Mouse (Mus musculus) MEL (cell line): ENCODE data around the gene Dyrk3. TPM values are rescaled to one million over a fixed set of nuclear protein-coding genes. Genes with fewer than 3 reads are reported as not detected.

Source experiments
- DNase-seq: peaks from one replicate; pipeline ENCODE4 v3.0.0; 2011; ENCODE audit warnings: low read depth, low spot score
- H3K27ac ChIP-seq: 2 replicates; pipeline ENCODE4 v1.5.1; 2012; ENCODE audit warnings: low read depth, mild to moderate bottlenecking, control low read depth, low read length, moderate library complexity; ENCODE audit not compliant: control insufficient read depth
- H3K27me3 ChIP-seq, 2 experiments: fragments of 150-350 bp in 1 of 2; sonication (generic) in 1 of 2; 2 replicates each; pipeline ENCODE4 v1.6.1; 2012; ENCODE audit warnings: low read length in 2 of 2, mild to moderate bottlenecking in 2 of 2, improper control_type of control experiment in 1 of 2, moderate library complexity in 1 of 2; ENCODE audit not compliant: insufficient read depth in 2 of 2, control insufficient read depth in 1 of 2
- H3K36me3 ChIP-seq, 2 experiments: 2 replicates each; pipeline ENCODE4 v1.6.1; 2012 to 2014; ENCODE audit warnings: low read length in 2 of 2, improper control_type of control experiment in 1 of 2, inconsistent platforms in 1 of 2, mild to moderate bottlenecking in 1 of 2; ENCODE audit not compliant: insufficient read depth in 2 of 2, control insufficient read depth in 1 of 2
- H3K4me1 ChIP-seq, 2 experiments: fragments of 150-350 bp in 1 of 2; sonication (generic) in 1 of 2; 2 replicates each; pipeline ENCODE4 v1.6.1; 2012; ENCODE audit warnings: low read length in 2 of 2, improper control_type of control experiment in 1 of 2, mild to moderate bottlenecking in 1 of 2; ENCODE audit not compliant: insufficient read depth in 2 of 2, control insufficient read depth in 1 of 2
- H3K4me3 ChIP-seq, 2 experiments: fragments of 150-350 bp in 1 of 2; sonication (generic) in 1 of 2; 2 replicates each; pipeline ENCODE4 v1.5.1; 2012; ENCODE audit warnings: low read depth in 2 of 2, low read length in 2 of 2, mild to moderate bottlenecking in 2 of 2, moderate library complexity in 2 of 2, control low read depth in 1 of 2, improper control_type of control experiment in 1 of 2; ENCODE audit not compliant: control insufficient read depth in 1 of 2, insufficient read depth in 1 of 2
- H3K79me2 ChIP-seq: 2 replicates; pipeline ENCODE4 v1.6.1; 2012; ENCODE audit warnings: mild to moderate bottlenecking, low read length, moderate library complexity; ENCODE audit not compliant: control insufficient read depth, poor library complexity, insufficient read depth
- H3K9ac ChIP-seq: 2 replicates; pipeline ENCODE4 v1.6.1; 2012; ENCODE audit warnings: low read depth, mild to moderate bottlenecking, control low read depth, low read length, moderate library complexity; ENCODE audit not compliant: control insufficient read depth, poor library complexity, severe bottlenecking
- H3K9me3 ChIP-seq: fragments of 150-350 bp; sonication (generic); replicated peaks from 2 replicates; pipeline ENCODE4 v1.6.1; 2012; ENCODE audit warnings: mild to moderate bottlenecking, low read length, improper control_type of control experiment, moderate library complexity; ENCODE audit not compliant: insufficient read depth
- BHLHE40 ChIP-seq: IDR thresholded peaks from 2 replicates; pipeline ENCODE4 v1.6.1; 2012; ENCODE audit warnings: low read depth, mild to moderate bottlenecking, inconsistent platforms, low read length, improper control_type of control experiment, borderline replicate concordance
- CHD2 ChIP-seq: IDR thresholded peaks from 2 replicates; pipeline ENCODE4 v1.6.1; 2011; ENCODE audit warnings: low read length, improper control_type of control experiment
- E2F4 ChIP-seq: IDR thresholded peaks from 2 replicates; pipeline ENCODE4 v1.6.1; 2011; ENCODE audit warnings: low read depth, low read length, improper control_type of control experiment, borderline replicate concordance
- ELF1 ChIP-seq: IDR thresholded peaks from 2 replicates; pipeline ENCODE4 v1.6.1; 2014; ENCODE audit warnings: low read depth, mild to moderate bottlenecking, inconsistent platforms, low read length, improper control_type of control experiment, moderate library complexity
- EP300 ChIP-seq, 2 experiments: IDR thresholded peaks; 2 replicates each; pipeline ENCODE4 v1.6.1; 2011; ENCODE audit warnings: improper control_type of control experiment in 2 of 2, low read length in 2 of 2, low read depth in 1 of 2, mild to moderate bottlenecking in 1 of 2
- ETS1 ChIP-seq: IDR thresholded peaks from 2 replicates; pipeline ENCODE4 v1.6.1; 2012; ENCODE audit warnings: low read depth, mild to moderate bottlenecking, inconsistent platforms, low read length, improper control_type of control experiment, moderate library complexity
- JUND ChIP-seq: IDR thresholded peaks from 2 replicates; pipeline ENCODE4 v1.6.1; 2011; ENCODE audit warnings: low read depth, mild to moderate bottlenecking, improper control_type of control experiment, low read length
- MAFK ChIP-seq: IDR thresholded peaks from 2 replicates; pipeline ENCODE4 v1.6.1; 2011; ENCODE audit warnings: low read depth, mild to moderate bottlenecking, low read length, improper control_type of control experiment, borderline replicate concordance
- MAX ChIP-seq: IDR thresholded peaks from 2 replicates; pipeline ENCODE4 v1.6.1; 2011; ENCODE audit warnings: low read length, improper control_type of control experiment
- MAZ ChIP-seq: IDR thresholded peaks from 2 replicates; pipeline ENCODE4 v1.6.1; 2012; ENCODE audit warnings: low read depth, mild to moderate bottlenecking, inconsistent platforms, low read length, improper control_type of control experiment
- MXI1 ChIP-seq: IDR thresholded peaks from 2 replicates; pipeline ENCODE4 v1.6.1; 2011; ENCODE audit warnings: mild to moderate bottlenecking, low read depth, low read length, improper control_type of control experiment
- MYB ChIP-seq: IDR thresholded peaks from 2 replicates; pipeline ENCODE4 v1.6.1; 2011; ENCODE audit warnings: mild to moderate bottlenecking, low read depth, low read length, improper control_type of control experiment
- NELFE ChIP-seq: IDR thresholded peaks from 2 replicates; pipeline ENCODE4 v1.6.1; 2011; ENCODE audit warnings: low read depth, low read length, improper control_type of control experiment
- POLR2A ChIP-seq, 2 experiments: IDR thresholded peaks; 2 replicates each; pipeline ENCODE4 v1.6.1; 2011 to 2012; ENCODE audit warnings: low read length in 2 of 2, mild to moderate bottlenecking in 2 of 2, control low read depth in 1 of 2, improper control_type of control experiment in 1 of 2, low read depth in 1 of 2, moderate library complexity in 1 of 2; ENCODE audit not compliant: control insufficient read depth in 1 of 2, insufficient read depth in 1 of 2, poor library complexity in 1 of 2
- POLR2AphosphoS5 ChIP-seq: IDR thresholded peaks from 2 replicates; pipeline ENCODE4 v1.6.1; 2012; ENCODE audit warnings: low read depth, borderline replicate concordance, mild to moderate bottlenecking, inconsistent platforms, low read length, moderate library complexity, mixed read lengths
- RAD21 ChIP-seq: IDR thresholded peaks from 2 replicates; pipeline ENCODE4 v1.6.1; 2011; ENCODE audit warnings: mild to moderate bottlenecking, low read depth, low read length, improper control_type of control experiment
- SIN3A ChIP-seq: IDR thresholded peaks from 2 replicates; pipeline ENCODE4 v1.6.1; 2012; ENCODE audit warnings: low read length, improper control_type of control experiment, inconsistent platforms
- TAL1 ChIP-seq: IDR thresholded peaks from 2 replicates; pipeline ENCODE4 v1.6.1; 2012; ENCODE audit warnings: mild to moderate bottlenecking, inconsistent platforms, low read length, moderate library complexity, mixed read lengths
- UBTF ChIP-seq: IDR thresholded peaks from 2 replicates; pipeline ENCODE4 v1.6.1; 2012; ENCODE audit warnings: low read depth, mild to moderate bottlenecking, inconsistent platforms, low read length, improper control_type of control experiment, moderate library complexity, borderline replicate concordance; ENCODE audit not compliant: insufficient read depth
- ZC3H11A ChIP-seq: IDR thresholded peaks from 2 replicates; pipeline ENCODE4 v1.6.1; 2012; ENCODE audit warnings: low read depth, mild to moderate bottlenecking, inconsistent platforms, low read length, improper control_type of control experiment
- ZKSCAN1 ChIP-seq: IDR thresholded peaks from 2 replicates; pipeline ENCODE4 v1.6.1; 2012; ENCODE audit warnings: low read depth, mild to moderate bottlenecking, inconsistent platforms, low read length, improper control_type of control experiment, moderate library complexity
- polyA plus RNA-seq, 2 experiments: library from polyadenylated mRNA; stranded (reverse) in 1 of 2; unstranded in 1 of 2; fragments of >175 nt in 1 of 2; fragments of >200 nt in 1 of 2; gene quantifications; 2 replicates each; pipeline versions ENCODE4 v1.2.1 to v1.2.4; 2012; ENCODE audit warnings: low replicate concordance in 2 of 2, low read depth in 1 of 2; ENCODE audit not compliant: insufficient read length in 2 of 2, insufficient read depth in 1 of 2, missing spikeins in 1 of 2
- total RNA-seq: library from RNA; depleted of rRNA; stranded (reverse); fragments of 300-350 nt; gene quantifications from 2 replicates; pipeline ENCODE4 v1.2.3, GENCODE M21; 2012

Dyrk3 gene
- total and polyA plus RNA-seq, 3 experiments: 8.6 to 11.8 TPM; not detected in 1

GRCm38 (mm10) chr1:131096132-131096695 is 41.9 kb downstream of the Dyrk3 start (continued):
- TF ChIP-seq MAZ: no peak
- no peak for TF ChIP-seq RAD21
- no peak for TF ChIP-seq E2F4
- TF ChIP-seq MXI1: no peak; the same call in 1 of the 2 replicates
- TF ChIP-seq MYB: no peak
- TF ChIP-seq EP300 (IDR thresholded peaks at IDR 0.05; ENCODE audit: low read depth in 1 of 2, low read length in 2 of 2): 0 out of 4 replicates have a peak, but pooled peaks of 1 of the 2 experiments have one; percentile 21
- TF ChIP-seq UBTF: no peak
- no peak for TF ChIP-seq ELF1
- peak; percentile 0; the same call in 1 of the 2 replicates for TF ChIP-seq SIN3A
- no peak for TF ChIP-seq NELFE
- TF ChIP-seq ETS1: no peak; the same call in 1 of the 2 replicates
- no peak for TF ChIP-seq ZKSCAN1
- TF ChIP-seq CHD2: no peak; the same call in 1 of the 2 replicates
- no peak; a peak in 1 of 4 replicates for TF ChIP-seq POLR2A (IDR thresholded peaks at IDR 0.05; ENCODE audit: control insufficient read depth in 1 of 2, insufficient read depth in 1 of 2, low read depth in 1 of 2, low read length in 2 of 2, poor library complexity in 1 of 2)
- no peak for TF ChIP-seq BHLHE40
- no peak for TF ChIP-seq JUND
- TF ChIP-seq TAL1: peak; percentile 27; the same call in 1 of the 2 replicates
- no peak for TF ChIP-seq POLR2AphosphoS5
- TF ChIP-seq MAX: no peak
- no peak for TF ChIP-seq ZC3H11A

- DNase-seq: peak; percentile 11
- Histone ChIP-seq H3K27me3 (no peaks in the 10 kb centered on the region), H3K9ac (no peak overlapping the region), H3K4me3 (no peak overlapping the region), H3K79me2 (peaks cover 37% of the 10 kb centered on the region), H3K9me3 (no peaks in the 10 kb centered on the region), H3K4me1 (peaks cover 0 to 3% of the 10 kb centered on the region in 2 experiments; a peak in 1 of 4 replicates), H3K36me3 (peaks cover 0 to 4% of the 10 kb centered on the region in 2 experiments; a peak in 2 of 4 replicates), H3K27ac (no peak overlapping the region)
- TF ChIP-seq MAFK: no peak
- TF ChIP-seq E2F4: no peak
Measured at GRCm38 (mm10) chr1:131095574-131095973, 42.6 kb downstream of the Dyrk3 start.
